Mouse (Mus musculus) frontal cortex, adult 2 months (tissue): ENCODE results near the gene Hist2h2aa2. TPM values are rescaled to one million over a fixed set of nuclear protein-coding genes. Genes with fewer than 3 reads are reported as not detected.
"Not testable (repeated sequence)": the region's sequence is repeated elsewhere in the genome, so short reads cannot be mapped to it uniquely, and the experiment has no call there.

ENCODE experiments used
- DNase-seq, 2 experiments: peaks; one replicate each; pipeline ENCODE4 v3.0.0; 2022; ENCODE audit warnings: low spot score in 1 of 2; ENCODE audit errors: extremely low spot score in 1 of 2
- polyA plus RNA-seq: library from polyadenylated mRNA; depleted of rRNA; stranded (reverse); fragments of >200 nt; gene quantifications from 2 replicates; pipeline ENCODE4 v1.2.3, GENCODE M21; 2012; rRNA removed

Gene Hist2h2aa2
- 6.9 TPM in 1 of 2 replicates, not detected in the other for polyA plus RNA-seq

GRCm38 (mm10) chr3:96239949-96240798, at the start of gene Hist2h2aa2:
Gene Hist2h2aa2 (minus strand): TSS chr3:96240276.
- peak; percentile 88 to 99 for DNase-seq

- no peak for DNase-seq
Observed at GRCm38 (mm10) chr3:96289201-96289600, 49.1 kb upstream of the Hist2h2aa2 start.

DNA sequence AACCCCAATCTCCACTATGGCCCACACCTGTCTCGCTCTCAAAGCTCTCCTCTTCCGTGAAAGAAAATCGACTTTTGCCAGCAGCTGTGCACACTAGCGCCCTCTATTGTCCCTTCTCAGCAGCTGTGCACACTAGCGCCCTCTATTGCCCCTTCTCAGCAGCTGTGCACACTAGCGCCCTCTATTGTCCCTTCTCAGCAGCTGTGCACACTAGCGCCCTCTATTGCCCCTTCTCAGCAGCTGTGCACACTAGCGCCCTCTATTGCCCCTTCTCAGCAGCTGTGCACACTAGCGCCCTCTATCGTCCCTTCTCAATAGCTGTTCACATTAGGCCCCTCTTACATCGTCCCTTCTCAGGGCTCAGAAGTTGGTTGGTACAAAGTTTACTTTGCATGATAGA, 47.3 kb upstream of the Hist2h2aa2 start:
- not testable (repeated sequence) for DNase-seq

DNA sequence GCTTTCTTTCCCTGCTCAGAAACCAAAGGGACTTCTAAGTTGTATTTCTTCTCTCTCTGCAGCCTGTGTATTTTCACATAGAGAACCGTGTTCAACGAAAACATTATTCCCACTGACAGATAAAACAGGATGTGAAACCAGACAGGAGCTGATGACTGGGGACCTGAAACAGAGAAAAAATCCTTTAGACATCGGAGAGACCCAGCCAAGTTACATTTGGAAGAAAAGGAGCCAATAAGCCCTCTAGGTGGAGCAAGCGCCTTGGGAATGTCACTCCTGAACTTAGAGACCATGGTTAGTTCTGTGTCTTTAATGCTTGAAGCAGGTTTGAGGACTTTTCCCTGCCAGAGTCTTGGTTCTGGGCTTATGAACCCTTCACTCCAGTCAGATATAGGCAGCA, 44.4 kb upstream of the Hist2h2aa2 start:
- DNase-seq, result peak in 1 of 2 experiments; percentile 73

GRCm38 (mm10) chr3:96280660-96281059, 40.6 kb upstream of the Hist2h2aa2 start:
- DNase-seq, result no peak

DNA sequence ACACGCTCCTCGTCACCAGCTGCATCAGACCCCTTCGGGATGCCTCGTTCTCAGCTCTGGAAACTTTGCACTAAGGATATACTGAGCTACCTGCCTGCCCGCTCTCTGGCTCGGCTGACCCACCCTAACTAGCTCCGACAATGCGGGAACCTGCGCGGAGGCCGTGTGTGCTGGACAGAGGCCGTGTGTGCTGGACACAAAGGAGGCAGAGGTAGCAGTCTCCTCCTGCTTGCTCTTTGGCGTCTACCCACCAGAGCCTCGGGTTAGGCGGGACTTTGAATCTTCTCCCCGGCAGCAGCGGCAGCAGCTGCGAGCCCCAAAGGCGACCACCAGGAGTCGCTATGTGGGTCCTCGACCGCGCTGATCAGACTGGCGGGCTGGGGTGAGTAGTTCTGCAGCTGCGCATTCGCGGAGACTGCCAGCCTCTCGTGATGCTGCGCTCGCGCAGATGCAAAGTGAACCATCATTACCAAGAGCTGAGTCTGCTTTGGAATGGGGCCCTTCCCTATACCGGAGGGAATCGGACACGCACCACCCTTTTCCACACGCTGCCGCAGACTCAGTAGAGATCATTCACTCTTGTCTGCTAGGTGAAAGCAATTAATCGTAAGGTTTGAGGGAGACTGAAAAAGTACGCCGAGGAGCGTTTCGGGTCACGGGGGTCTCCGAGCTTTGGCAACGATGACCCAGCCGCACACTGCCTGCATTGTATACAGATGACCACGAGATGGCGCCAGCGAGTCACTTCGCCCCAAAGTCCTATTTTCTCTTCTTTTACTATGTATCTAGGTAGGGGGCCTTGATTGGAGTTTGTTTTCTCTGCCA, 37.9 kb upstream of the Hist2h2aa2 start:
- DNase-seq, result peak; percentile 86 to 95

- DNase-seq, result peak in 1 of 2 experiments; percentile 62
Observed at GRCm38 (mm10) chr3:96277428-96277799, 37.3 kb upstream of the Hist2h2aa2 start.

- DNase-seq, result no peak
Observed at GRCm38 (mm10) chr3:96273591-96274465, 33.8 kb upstream of the Hist2h2aa2 start.

DNA sequence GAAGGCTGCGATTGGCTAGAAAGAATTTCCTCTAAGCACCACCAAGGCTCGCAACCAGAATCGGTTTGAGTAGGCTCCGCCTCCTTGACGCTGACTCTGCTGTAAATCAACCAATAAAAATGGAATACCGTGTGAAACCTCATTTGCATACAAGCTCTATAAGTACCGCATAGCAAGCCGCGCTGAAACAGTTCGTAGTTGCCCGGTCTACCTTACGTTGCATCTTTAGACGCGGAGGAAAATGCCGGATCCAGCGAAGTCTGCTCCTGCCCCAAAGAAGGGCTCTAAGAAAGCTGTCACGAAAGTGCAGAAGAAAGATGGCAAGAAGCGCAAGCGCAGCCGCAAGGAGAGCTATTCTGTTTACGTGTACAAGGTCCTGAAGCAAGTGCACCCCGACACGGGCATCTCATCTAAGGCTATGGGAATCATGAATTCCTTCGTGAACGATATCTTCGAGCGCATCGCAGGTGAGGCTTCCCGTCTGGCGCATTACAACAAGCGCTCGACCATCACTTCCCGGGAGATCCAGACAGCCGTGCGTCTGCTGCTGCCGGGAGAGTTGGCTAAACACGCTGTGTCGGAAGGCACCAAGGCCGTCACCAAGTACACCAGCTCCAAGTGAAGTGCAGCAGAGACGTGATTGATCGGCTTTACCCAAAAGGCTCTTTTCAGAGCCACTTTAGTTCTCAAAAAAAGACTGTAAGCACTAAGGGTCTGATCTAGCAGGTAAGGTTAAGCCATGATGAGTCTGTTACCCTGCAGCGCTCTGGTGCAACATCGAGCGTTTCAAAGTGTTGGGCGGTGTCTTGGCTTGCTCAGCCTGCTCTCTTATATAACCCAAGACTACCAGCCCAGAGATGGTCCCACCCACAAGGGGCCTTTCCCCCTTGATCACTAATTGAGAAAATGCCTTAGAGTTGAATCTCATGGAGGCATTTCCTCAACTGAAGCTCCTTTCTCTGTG, 29.7 kb upstream of the Hist2h2aa2 start, which contains the start of gene Hist2h2bb:
Hist2h2bb (plus strand) TSS at position 242 of the 964 bp plus-strand sequence.
- peak; percentile 97 for DNase-seq

DNA sequence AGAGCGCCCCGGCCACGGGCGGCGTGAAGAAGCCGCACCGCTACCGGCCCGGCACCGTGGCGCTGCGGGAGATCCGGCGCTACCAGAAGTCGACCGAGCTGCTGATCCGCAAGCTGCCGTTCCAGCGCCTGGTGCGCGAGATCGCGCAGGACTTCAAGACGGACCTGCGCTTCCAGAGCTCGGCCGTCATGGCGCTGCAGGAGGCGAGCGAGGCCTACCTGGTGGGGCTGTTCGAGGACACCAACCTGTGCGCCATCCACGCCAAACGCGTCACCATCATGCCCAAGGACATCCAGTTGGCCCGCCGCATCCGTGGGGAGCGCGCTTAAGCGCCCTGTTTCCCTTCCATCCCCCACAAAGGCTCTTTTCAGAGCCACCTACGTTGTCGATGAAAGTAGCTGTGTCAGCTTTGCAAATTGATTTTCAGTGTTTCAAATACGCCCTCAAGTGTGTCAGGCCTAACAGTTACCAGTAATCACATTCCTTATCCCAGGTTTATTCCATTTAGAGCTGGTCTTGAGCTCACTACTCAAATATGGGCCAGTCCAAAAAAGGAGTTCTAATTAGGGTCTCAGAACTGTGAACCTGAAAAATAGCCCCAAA, 28.8 kb upstream of the Hist2h2aa2 start:
- peak in 1 of 2 experiments; percentile 45 for DNase-seq

GRCm38 (mm10) chr3:96268051-96268775, 28.1 kb upstream of the Hist2h2aa2 start, which contains the start of gene Hist2h3b:
Gene Hist2h3b (plus strand): TSS chr3:96268654.
- peak; percentile 78 to 90 for DNase-seq

DNA sequence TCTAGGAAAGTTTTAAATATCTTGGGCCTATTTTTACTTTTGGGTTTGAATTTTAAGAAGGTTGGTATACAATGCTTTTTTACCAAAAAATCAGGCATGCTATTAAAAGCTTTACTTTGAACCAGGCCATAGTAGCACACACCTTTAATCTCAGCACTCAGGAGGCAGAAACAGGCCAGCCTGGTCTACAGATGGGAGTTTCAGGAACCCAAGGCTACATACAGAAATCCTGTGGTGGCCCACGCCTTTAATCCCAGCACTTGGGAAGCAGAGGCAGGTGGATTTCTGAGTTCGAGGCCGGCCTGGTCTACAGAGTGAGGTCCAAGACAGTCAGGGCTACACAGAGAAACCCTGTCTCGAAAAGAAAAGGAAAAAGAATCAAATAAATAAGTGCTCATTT, 27.5 kb upstream of the Hist2h2aa2 start:
- no peak for DNase-seq

DNA sequence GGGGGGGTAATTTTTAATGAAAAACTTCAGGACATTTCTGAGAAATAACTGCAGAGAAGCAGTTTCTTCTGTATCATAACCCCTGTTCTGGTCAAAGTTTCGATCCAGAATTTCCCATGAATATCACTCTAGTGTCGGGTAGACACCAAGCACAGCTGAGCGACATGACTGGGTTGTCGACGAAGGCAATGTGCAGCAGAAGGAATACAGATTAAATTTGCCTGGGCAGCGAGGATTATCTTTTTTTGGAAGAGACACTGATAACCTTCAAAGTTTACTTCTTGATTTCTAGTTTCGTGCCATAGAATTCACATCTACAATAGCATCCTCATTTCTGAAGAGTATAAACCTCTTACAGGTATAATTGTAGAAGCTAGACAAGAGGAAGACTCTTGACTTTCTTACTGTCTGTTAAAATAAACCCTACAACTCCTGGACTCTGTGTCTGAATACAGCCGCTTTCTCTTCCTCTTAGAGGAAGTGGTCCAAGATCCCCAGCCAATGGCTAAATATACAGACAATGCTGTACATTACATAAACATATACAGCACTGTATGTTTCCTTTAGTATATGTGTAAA, 26.1 kb upstream of the Hist2h2aa2 start:
- no peak for DNase-seq

GRCm38 (mm10) chr3:96264404-96264949, 24.4 kb upstream of the Hist2h2aa2 start:
- no peak for DNase-seq

- peak in 1 of 2 experiments; percentile 36 for DNase-seq
Observed at GRCm38 (mm10) chr3:96263558-96264403, 23.7 kb upstream of the Hist2h2aa2 start.

- DNase-seq, result peak; percentile 97 to 100
Observed at GRCm38 (mm10) chr3:96262979-96263550, 23.0 kb upstream of the Hist2h2aa2 start, which contains the start of gene Hist2h4. Gene Hist2h4 (minus strand): TSS chr3:96263311.
